Mouse (Mus musculus): ENCODE data around the gene Pfkm. TPM values are rescaled to one million over a fixed set of nuclear protein-coding genes. Genes with fewer than 3 reads are reported as not detected.

Pfkm gene
- polyA plus RNA-seq, 1 experiment from 2014 or later: 47.1 TPM

DNA sequence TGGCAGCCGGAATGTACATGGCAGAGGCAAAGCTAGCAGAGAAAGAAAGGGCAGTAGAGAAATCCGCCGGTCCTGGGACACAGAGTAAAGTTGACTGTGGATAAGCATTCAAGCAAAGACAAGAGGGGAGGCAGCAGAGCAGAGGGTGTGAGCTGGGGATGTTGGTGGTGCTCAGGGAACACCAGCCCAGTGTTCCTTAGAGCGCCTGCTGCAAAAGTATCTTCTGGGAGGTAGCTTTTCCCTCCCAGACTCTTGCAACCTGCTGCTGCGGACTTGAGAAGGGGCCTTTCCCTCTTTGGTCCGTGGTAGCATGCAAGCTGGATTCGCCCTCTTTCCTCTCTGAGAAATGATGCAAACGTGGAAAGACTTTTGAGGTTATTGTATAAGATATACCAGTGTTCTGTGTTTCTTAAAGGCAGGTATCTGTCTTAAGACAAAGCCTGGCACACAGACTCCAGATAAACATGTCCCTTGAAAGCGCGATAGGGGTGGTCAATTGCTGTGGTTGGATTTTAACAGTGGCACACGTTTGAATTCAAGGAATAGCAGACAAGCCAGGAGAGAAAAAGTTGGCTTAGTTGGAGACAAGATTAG lies 15.4 kb downstream of the Pfkm start:
- WGBS: 38% methylated on average over 11 of the region's 11 CpGs
- Histone ChIP-seq H3K4me3 (peak overlapping the region; percentile 83), H3K9me3 (no peaks in the 10 kb centered on the region), H3K36me3 (peaks cover 11% of the 10 kb centered on the region), H3K27ac (peak overlapping the region; percentile 95), H3K4me1 (peaks cover 38% of the 10 kb centered on the region), H3K27me3 (ENCODE audit: insufficient read depth, poor library complexity, severe bottlenecking) (peaks cover 4% of the 10 kb centered on the region; the same call in 1 of the 2 replicates)
- DNase-seq (ENCODE audit: low spot score): no peak

DNA sequence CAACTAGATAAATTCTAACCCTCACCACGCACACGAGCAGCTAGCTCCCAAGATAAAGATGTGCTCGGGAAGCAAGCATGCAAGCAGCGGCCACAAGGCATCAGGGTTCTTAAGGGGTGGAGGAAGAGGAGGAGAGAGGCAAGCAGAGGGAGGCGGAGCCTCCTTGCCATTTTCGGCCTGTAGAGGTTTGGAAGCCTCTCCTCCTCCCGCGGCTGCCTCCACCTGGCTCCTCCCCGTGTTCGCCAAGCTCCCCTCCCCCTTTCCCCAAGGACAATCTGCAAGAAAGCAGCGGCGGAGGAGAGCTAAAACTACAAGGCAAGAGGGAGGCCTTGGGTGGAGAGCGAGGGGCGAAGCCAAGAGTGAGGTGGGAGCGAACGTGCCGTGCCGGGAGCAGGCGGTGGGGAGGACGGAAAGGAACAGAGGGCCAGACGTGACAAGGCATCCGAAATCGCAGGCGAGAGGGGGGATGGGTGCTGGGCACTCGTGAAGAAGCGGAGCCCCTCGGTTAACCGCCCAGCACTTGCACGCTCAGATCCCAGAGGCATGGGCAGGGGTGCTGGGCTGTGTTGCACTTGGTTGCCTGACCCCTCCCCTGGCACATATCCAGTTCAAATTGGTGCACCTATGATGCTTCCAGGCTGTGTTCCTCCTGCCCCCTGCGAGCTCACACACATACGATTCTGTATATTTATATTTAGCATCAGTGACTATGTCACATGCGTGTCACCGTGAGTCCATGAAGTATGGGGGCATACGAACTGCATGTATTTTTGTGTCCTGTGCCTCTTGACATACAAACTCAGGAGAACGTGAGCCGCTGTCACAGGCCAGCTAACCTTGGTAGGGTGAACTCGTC lies 16.1 kb downstream of the Pfkm start:
- WGBS: 2% methylated on average over 37 of the region's 37 CpGs
- Histone ChIP-seq H3K9me3 (no peaks in the 10 kb centered on the region), H3K36me3 (peaks cover 15% of the 10 kb centered on the region), H3K27me3 (ENCODE audit: insufficient read depth, poor library complexity, severe bottlenecking) (peaks cover 4% of the 10 kb centered on the region; the same call in 1 of the 2 replicates), H3K27ac (peak overlapping the region; percentile 95), H3K4me1 (peaks cover 38% of the 10 kb centered on the region), H3K4me3 (peak overlapping the region; percentile 83)
- DNase-seq (ENCODE audit: low spot score): peak; percentile 94

DNA sequence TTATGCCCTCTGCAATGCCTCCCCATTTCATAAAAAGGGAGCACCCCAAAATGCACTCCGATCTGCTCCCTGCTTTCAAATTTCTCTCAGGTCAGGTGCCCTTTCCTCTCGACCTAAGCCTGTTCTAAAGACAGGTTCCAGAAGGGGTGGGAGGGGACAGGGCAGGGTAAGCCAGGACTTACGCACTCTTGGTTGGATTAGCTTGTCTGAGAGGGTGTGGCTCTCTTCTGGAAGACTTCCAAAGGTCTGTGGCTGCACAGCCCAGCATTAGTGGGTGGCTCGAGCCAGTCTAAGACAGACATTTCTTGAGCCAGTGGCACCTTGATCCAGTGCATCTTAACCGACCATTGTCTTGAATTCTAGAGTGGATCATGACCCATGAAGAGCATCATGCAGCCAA lies 19.4 kb downstream of the Pfkm start:
- Histone ChIP-seq H3K4me1 (peaks cover 49% of the 10 kb centered on the region), H3K27me3 (ENCODE audit: insufficient read depth, poor library complexity, severe bottlenecking) (no peaks in the 10 kb centered on the region), H3K36me3 (peaks cover 37% of the 10 kb centered on the region), H3K4me3 (no peak overlapping the region), H3K27ac (no peak overlapping the region), H3K9me3 (no peaks in the 10 kb centered on the region)
- DNase-seq (ENCODE audit: low spot score): no peak
- WGBS: 68% methylated on average over 5 of the region's 5 CpGs

DNA sequence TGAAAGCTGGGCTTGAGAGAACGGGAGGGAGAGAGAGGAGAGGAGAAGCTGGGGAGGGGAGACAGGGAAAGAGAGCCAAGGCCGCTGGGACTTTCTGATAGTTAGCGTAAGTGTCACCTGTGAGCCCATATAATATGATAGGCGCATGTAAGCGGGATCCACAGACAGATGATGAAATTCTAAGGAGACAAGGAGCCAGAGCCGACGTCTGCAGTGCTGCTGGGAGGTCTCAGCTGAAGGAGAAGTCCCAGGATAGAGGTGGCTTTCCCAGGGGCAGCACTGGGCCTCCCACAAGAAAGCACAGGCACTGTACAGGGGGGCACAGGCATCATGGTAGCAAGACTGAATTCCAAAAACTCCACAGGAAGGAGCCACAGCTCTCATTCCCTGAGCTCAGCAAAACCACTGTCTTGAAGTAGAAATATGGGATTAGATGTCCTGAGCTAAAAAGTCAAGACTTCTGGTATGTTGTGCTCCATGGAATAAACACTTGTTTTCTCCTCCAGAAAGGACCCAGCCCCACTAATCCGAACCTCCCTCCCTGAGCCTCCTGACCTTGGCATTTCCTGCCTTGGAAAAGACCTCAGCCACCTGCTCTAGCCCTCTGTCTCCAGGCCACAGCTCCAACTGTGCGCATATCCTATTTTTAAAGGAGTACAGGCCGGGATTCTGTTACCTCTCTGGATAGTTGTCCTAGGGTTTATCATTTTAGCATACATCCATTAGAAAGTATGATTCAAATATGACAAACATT lies 21.9 kb downstream of the Pfkm start:
- Histone ChIP-seq H3K27me3 (ENCODE audit: insufficient read depth, poor library complexity, severe bottlenecking) (no peaks in the 10 kb centered on the region), H3K27ac (no peak overlapping the region), H3K4me1 (peaks cover 31% of the 10 kb centered on the region), H3K36me3 (peaks cover 55% of the 10 kb centered on the region), H3K4me3 (no peak overlapping the region), H3K9me3 (no peaks in the 10 kb centered on the region)
- WGBS: 83% methylated on average over 10 of the region's 10 CpGs
- no peak for DNase-seq (ENCODE audit: low spot score)

DNA sequence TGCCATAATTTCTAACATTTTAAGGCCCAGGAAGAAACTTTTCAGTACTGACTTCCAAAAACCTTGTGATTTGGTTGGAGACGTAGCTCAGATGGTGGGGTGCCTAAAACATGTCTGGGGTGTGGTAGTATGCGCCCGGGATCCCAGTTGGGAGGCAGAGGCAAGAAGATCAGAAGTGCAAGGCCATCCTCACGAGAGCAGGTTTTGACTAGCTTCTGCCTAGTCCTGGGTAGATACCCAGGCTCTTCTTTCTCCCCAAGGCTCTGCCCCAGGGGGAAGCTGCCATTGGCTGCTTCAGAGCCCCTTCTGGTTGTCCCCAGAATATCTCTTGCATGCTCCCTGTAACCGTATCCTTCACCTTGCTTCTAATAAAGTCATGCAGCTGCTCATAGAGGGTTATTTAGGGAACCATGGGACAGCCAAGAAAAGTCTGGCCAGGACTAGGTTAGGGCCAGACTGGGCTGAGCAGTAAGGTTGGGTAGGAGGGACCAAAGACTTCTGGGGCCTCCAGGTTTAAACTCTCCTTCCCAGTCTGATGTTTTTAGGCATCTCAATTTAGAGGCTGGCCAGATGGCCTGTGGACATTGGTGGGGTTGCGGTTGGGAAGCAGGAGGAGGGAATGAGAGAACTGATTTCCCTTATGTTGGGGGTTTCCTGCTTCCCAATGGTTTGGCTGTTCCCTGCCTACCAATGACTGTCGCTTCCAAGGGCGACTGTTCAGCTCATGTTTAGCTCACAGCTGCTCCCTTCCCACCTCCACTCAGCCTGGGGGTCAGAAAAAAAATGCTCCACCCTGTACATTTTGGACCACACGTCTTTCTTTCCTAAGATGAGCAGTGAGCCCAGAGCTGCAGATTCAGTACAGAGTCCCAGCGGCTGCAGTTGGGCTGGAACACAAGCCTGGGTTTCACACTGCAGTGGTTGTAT lies 22.7 kb downstream of the Pfkm start:
- WGBS: 81% methylated on average over 10 of the region's 10 CpGs
- no peaks in the 10 kb centered on the region for H3K9me3 ChIP-seq
- H3K4me1 ChIP-seq: peaks cover 24% of the 10 kb centered on the region
- H3K27me3 ChIP-seq (ENCODE audit: insufficient read depth, poor library complexity, severe bottlenecking): no peaks in the 10 kb centered on the region
- no peak overlapping the region for H3K4me3 ChIP-seq
- peaks cover 63% of the 10 kb centered on the region for H3K36me3 ChIP-seq
- H3K27ac ChIP-seq: peak overlapping the region; percentile 22; the same call in 1 of the 2 replicates
- DNase-seq (ENCODE audit: low spot score): no peak

DNA sequence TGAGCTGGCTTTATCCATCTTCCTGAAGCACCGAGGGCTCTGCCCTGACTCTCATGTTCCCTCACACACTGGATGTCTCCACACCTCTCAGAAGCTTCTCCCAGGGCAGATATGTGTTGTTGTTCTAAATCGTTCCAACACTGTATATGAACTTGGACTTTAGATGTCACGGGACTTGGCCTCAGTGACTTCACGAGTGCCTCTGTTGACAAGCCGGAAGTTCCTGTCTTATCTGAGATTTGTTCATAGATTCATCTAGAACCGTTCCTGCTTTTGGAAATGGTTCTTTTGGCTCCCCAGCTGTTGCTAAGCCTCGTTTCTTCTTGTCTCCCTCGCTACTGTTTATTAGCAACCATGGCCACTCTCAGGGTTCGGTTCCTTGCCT lies 23.4 kb downstream of the Pfkm start:
- peaks cover 68% of the 10 kb centered on the region for H3K36me3 ChIP-seq
- no peaks in the 10 kb centered on the region for H3K27me3 ChIP-seq (ENCODE audit: insufficient read depth, poor library complexity, severe bottlenecking)
- H3K4me1 ChIP-seq: peaks cover 20% of the 10 kb centered on the region
- H3K9me3 ChIP-seq: no peaks in the 10 kb centered on the region
- no peak overlapping the region; the same call in 1 of the 2 replicates for H3K27ac ChIP-seq
- H3K4me3 ChIP-seq: no peak overlapping the region
- no peak for DNase-seq (ENCODE audit: low spot score)
- 73% methylated on average over 9 of the region's 9 CpGs for WGBS

DNA sequence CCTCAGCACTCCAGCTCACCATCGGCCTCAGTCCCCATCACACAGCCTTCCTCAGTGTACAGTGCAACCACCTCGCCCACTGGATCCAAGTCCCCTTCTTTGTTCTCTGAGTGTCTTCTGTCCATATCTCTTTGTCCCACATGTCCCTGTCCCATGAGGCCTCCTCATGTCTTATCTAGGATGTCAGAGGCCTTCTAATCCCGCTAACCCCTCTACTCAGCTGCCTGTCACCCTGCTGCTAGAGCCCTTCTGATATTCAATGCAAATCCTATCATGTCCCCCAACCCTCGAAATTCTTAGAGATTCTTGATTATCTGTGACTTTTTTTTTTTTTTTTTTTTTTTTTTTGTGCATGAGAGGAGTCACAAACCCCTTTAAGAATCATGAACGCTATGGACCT lies 23.9 kb downstream of the Pfkm start:
- no peaks in the 10 kb centered on the region for H3K27me3 ChIP-seq (ENCODE audit: insufficient read depth, poor library complexity, severe bottlenecking)

DNA sequence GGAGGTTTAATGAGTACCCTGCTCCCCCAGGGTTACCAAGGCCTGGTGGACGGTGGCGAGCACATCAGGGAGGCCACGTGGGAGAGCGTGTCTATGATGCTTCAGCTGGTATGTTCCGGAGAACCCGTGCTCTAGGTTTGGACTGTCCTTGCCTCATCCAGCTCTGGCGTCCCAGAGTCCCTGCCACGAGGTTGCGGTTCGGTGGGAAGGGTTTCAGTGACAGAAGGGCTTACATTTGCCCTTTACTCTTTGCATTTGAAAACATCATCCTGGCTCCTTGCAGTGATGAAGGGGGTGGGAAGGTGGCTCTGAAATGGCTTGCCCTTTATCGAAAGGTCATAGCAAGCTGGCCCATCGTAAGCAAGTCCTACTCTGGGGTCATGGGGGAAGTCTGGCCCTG lies 27.0 kb downstream of the Pfkm start:
- Histone ChIP-seq H3K4me3 (no peak overlapping the region), H3K4me1 (peaks cover 11% of the 10 kb centered on the region; the same call in 1 of the 2 replicates), H3K9me3 (no peaks in the 10 kb centered on the region), H3K36me3 (peaks cover 83% of the 10 kb centered on the region), H3K27ac (no peak overlapping the region), H3K27me3 (ENCODE audit: insufficient read depth, poor library complexity, severe bottlenecking) (no peaks in the 10 kb centered on the region)
- 86% methylated on average over 12 of the region's 12 CpGs for WGBS
- DNase-seq (ENCODE audit: low spot score): no peak

More for the DNA sequence above, 23.9 kb downstream of the Pfkm start:
- no peak overlapping the region for H3K4me3 ChIP-seq
- no peak overlapping the region for H3K27ac ChIP-seq
- peak; percentile 87 for DNase-seq (ENCODE audit: low spot score)
- no peaks in the 10 kb centered on the region for H3K9me3 ChIP-seq
- 64% methylated on average over 5 of the region's 5 CpGs for WGBS
- peaks cover 73% of the 10 kb centered on the region for H3K36me3 ChIP-seq
- peaks cover 17% of the 10 kb centered on the region for H3K4me1 ChIP-seq

DNA sequence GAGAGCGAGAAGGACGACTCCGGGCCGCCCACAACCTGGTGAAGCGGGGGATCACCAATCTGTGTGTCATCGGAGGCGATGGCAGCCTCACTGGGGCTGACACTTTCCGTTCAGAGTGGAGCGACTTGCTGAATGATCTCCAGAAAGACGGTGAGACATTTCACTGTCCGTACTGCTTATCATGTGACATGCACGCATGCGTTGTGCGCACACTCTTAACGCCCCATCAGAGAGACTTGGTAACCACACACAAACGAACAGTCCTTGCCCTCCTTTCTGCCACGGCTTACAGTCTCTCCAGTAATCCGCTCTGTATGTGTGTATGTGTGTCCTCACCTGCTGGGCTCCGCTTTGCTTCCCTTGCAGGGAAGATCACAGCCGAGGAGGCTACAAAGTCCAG lies 28.4 kb downstream of the Pfkm start:
- no peak for DNase-seq (ENCODE audit: low spot score)
- no peak overlapping the region for H3K27ac ChIP-seq
- H3K9me3 ChIP-seq: no peaks in the 10 kb centered on the region
- peaks cover 85% of the 10 kb centered on the region for H3K36me3 ChIP-seq
- no peak overlapping the region for H3K4me3 ChIP-seq
- WGBS: 91% methylated on average over 20 of the region's 20 CpGs
- peaks cover 3% of the 10 kb centered on the region; the same call in 1 of the 2 replicates for H3K4me1 ChIP-seq
- no peaks in the 10 kb centered on the region for H3K27me3 ChIP-seq (ENCODE audit: insufficient read depth, poor library complexity, severe bottlenecking)

DNA sequence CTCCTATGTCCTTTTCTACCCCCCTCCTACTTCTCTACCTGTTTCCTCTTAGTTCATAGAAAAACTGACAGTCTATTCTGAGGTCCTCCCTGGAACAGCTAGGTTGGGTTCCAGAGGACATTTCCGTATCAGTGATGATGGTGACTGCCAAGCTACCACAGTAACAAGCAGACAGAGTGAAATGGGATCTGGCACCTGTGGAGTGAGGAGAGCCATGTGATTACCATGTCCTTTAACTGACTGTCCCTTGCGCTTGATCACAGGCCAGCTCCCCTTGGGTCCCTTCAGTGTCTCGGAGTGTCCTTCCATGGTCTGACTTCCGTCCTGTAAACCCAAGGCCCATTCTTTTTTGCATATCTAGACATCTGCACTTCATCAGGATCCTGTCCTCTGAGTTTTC lies 38.6 kb downstream of the Pfkm start:
- no peaks in the 10 kb centered on the region for H3K27me3 ChIP-seq (ENCODE audit: insufficient read depth, poor library complexity, severe bottlenecking)
- no peak overlapping the region for H3K27ac ChIP-seq
- H3K4me1 ChIP-seq: 0 out of 2 replicates have a peak, but pooled peaks cover 7% of the 10 kb centered on the region
- H3K9me3 ChIP-seq: no peaks in the 10 kb centered on the region
- peaks cover 99% of the 10 kb centered on the region for H3K36me3 ChIP-seq
- no peak for DNase-seq (ENCODE audit: low spot score)
- no peak overlapping the region for H3K4me3 ChIP-seq
- WGBS: 91% methylated on average over 4 of the region's 4 CpGs

DNA sequence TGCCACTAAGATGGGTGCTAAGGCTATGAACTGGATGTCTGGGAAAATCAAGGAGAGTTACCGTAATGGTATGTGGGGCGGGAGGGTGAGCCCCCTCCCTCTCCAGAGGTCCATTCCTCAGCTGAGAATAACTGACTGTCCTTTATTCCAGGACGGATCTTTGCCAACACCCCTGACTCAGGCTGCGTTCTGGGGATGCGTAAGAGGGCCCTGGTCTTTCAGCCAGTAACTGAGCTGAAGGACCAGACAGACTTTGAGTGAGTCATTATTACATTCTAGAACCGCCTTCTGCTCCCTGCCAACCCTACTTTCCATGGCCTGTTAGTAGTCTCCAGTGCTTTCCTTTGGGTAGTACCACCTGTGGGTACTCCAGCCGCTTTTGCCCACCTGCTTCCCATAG lies 39.1 kb downstream of the Pfkm start:
- Histone ChIP-seq H3K4me1 (0 out of 2 replicates have a peak, but pooled peaks cover 7% of the 10 kb centered on the region), H3K27me3 (ENCODE audit: insufficient read depth, poor library complexity, severe bottlenecking) (no peaks in the 10 kb centered on the region), H3K36me3 (peaks cover 99% of the 10 kb centered on the region), H3K27ac (no peak overlapping the region), H3K4me3 (no peak overlapping the region), H3K9me3 (no peaks in the 10 kb centered on the region)
- DNase-seq (ENCODE audit: low spot score): no peak
- WGBS: 91% methylated on average over 7 of the region's 7 CpGs

Measured in heart, embryonic 10.5 days (tissue).